ENCODE assay signal across 32 mouse cellular contexts in genomic region chr3:127985165-127985564, GRCm38 (mm10).
"Had no signal": no experiment of that assay in that cellular context is flagged by ENCODE, and none has a peak within 500 bp of the region (broad histone marks: within the 10 kb centered on the region; RNA-seq: fewer than 3 reads in every experiment).

No protein-coding gene starts in this region.

- H3K27me3 ChIP-seq: heart, embryonic 12.5 days; heart, embryonic 13.5 days; heart, embryonic 15.5 days; hindbrain, embryonic 12.5 days; hindbrain, embryonic 13.5 days; hindbrain, embryonic 15.5 days; kidney, embryonic 15.5 days had no signal

- H3K4me2 ChIP-seq: heart, embryonic 11.5 days; heart, embryonic 12.5 days; heart, embryonic 13.5 days; heart, embryonic 15.5 days; hindbrain, embryonic 12.5 days; hindbrain, embryonic 13.5 days; hindbrain, embryonic 14.5 days; hindbrain, embryonic 15.5 days; kidney, embryonic 15.5 days had no signal

- ATAC-seq: hindbrain, embryonic 16.5 days; hindbrain, postnatal 0 days; inflammation-experienced regulatory T-cells, adult 6 months had no signal

- DNase-seq: heart, postnatal 10 days; heart, postnatal 14 days; heart, postnatal 36 days; heart, postnatal 4 days; kidney, adult 11 months; kidney, adult 18-20 months; kidney, adult 2 months; kidney, adult 8-10 months; kidney, adult 9 months; kidney, postnatal 10 days; kidney, postnatal 14 days; kidney, postnatal 25 days; kidney, postnatal 36 days; kidney, postnatal 4 days; layer of hippocampus, adult 9-11 months had no signal

- H3K4me3 ChIP-seq: heart, embryonic 10.5 days; heart, embryonic 12.5 days; heart, embryonic 13.5 days; heart, embryonic 15.5 days; hindbrain, embryonic 10.5 days; hindbrain, embryonic 12.5 days; hindbrain, embryonic 13.5 days; hindbrain, embryonic 15.5 days; kidney, embryonic 15.5 days; layer of hippocampus, adult 2 months; left cerebral cortex, adult 2 months had no signal

- H3K36me3 ChIP-seq: heart, embryonic 10.5 days; heart, embryonic 12.5 days; heart, embryonic 13.5 days; heart, embryonic 15.5 days; hindbrain, embryonic 10.5 days; hindbrain, embryonic 12.5 days; hindbrain, embryonic 13.5 days; hindbrain, embryonic 15.5 days; kidney, embryonic 15.5 days had no signal

- H3K9ac ChIP-seq: heart, embryonic 12.5 days; heart, embryonic 13.5 days; heart, embryonic 15.5 days; hindbrain, embryonic 12.5 days; hindbrain, embryonic 13.5 days; hindbrain, embryonic 14.5 days; hindbrain, embryonic 15.5 days; kidney, embryonic 15.5 days had no signal

- H3K9me3 ChIP-seq: heart, embryonic 10.5 days; heart, embryonic 12.5 days; heart, embryonic 13.5 days; heart, embryonic 15.5 days; hindbrain, embryonic 10.5 days; hindbrain, embryonic 12.5 days; hindbrain, embryonic 13.5 days; hindbrain, embryonic 15.5 days; kidney, embryonic 15.5 days had no signal

- H3K27ac ChIP-seq: heart, embryonic 10.5 days; heart, embryonic 13.5 days; heart, embryonic 15.5 days; hindbrain, embryonic 10.5 days; hindbrain, embryonic 12.5 days; hindbrain, embryonic 13.5 days; hindbrain, embryonic 14.5 days; hindbrain, embryonic 15.5 days; hindbrain, postnatal 0 days; kidney, embryonic 15.5 days; kidney, postnatal 0 days; layer of hippocampus, adult 2 months; left cerebral cortex, adult 2 months had no signal

- H3K4me1 ChIP-seq: heart, embryonic 10.5 days; heart, embryonic 12.5 days; heart, embryonic 13.5 days; heart, embryonic 15.5 days; hindbrain, embryonic 10.5 days; hindbrain, embryonic 12.5 days; hindbrain, embryonic 13.5 days; hindbrain, embryonic 15.5 days; kidney, embryonic 15.5 days had no signal
